Mouse (Mus musculus) heart, adult 2 months (tissue): ENCODE measurements around the gene Gm6096. TPM values are rescaled to one million over a fixed set of nuclear protein-coding genes. Genes with fewer than 3 reads are reported as not detected.

Experiments
- DNase-seq, 2 experiments: peaks; one replicate each; pipeline ENCODE4 v3.0.0; 2021
- H3K27ac ChIP-seq: fragments of 200-600 bp; 2 replicates; pipeline ENCODE4 v1.8.1; 2022
- H3K27me3 ChIP-seq: fragments of 200-500 bp; 2 replicates; pipeline ENCODE4 v1.6.1; 2012; ENCODE audit warnings: mild to moderate bottlenecking, low read length, inconsistent platforms, mixed read lengths; ENCODE audit not compliant: control insufficient read depth, insufficient read depth
- H3K36me3 ChIP-seq: fragments of 200-500 bp; 2 replicates; pipeline ENCODE4 v1.6.1; 2012; ENCODE audit warnings: low read length, inconsistent platforms; ENCODE audit not compliant: control insufficient read depth, insufficient read depth
- H3K4me1 ChIP-seq: fragments of 200-500 bp; 2 replicates; pipeline ENCODE4 v1.6.1; 2011; ENCODE audit warnings: low read length; ENCODE audit not compliant: control insufficient read depth, insufficient read depth
- H3K4me3 ChIP-seq: fragments of 200-600 bp; 2 replicates; pipeline ENCODE4 v1.8.1; 2022
- H3K79me2 ChIP-seq: fragments of 200-500 bp; replicated peaks from 2 replicates; pipeline ENCODE4 v1.6.1; 2012; ENCODE audit warnings: mild to moderate bottlenecking, inconsistent platforms, low read length, moderate library complexity, mixed read lengths; ENCODE audit not compliant: control insufficient read depth, insufficient read depth
- H3K9ac ChIP-seq: fragments of 200-500 bp; 2 replicates; pipeline ENCODE4 v1.6.1; 2012; ENCODE audit warnings: low read depth, mild to moderate bottlenecking, control low read depth, inconsistent platforms, low read length, mixed read lengths
- CTCF ChIP-seq: fragments of 200-600 bp; IDR thresholded peaks from 2 replicates; pipeline ENCODE4 v1.8.1; 2022; ENCODE audit warnings: antibody characterized with exemption, mild to moderate bottlenecking, moderate library complexity
- EP300 ChIP-seq: fragments of 200-500 bp; IDR thresholded peaks from 2 replicates; pipeline ENCODE4 v1.6.1; 2011; ENCODE audit warnings: low read depth, low read length, control low read depth; ENCODE audit not compliant: insufficient read depth
- POLR2A ChIP-seq: fragments of 200-500 bp; IDR thresholded peaks from 2 replicates; pipeline ENCODE4 v1.6.1; 2011; ENCODE audit warnings: mild to moderate bottlenecking, low read depth, low read length, control low read depth; ENCODE audit not compliant: insufficient read depth
- WGBS: fragments of 180-500 bp; shearing (Covaris S2); methylation state at CpG from one replicate; pipeline ENCODE4 v1.1.7; 2018; 5-methylcytosine and 5-hydroxymethylcytosine counted together
- intact Hi-C: fragments of 180-260 bp; cut with DNase I; formaldehyde crosslinking; loops from one replicate; pipeline ENCODE4 v1.15.1; 2025
- polyA plus RNA-seq: library from polyadenylated mRNA; depleted of rRNA; stranded (reverse); fragments of >200 nt; gene quantifications from 2 replicates; pipeline ENCODE4 v1.2.3, GENCODE M21; 2012
- total RNA-seq, 2 experiments: library from RNA; stranded (reverse); gene quantifications; 2 replicates each; pipeline ENCODE4 v1.2.3; 2021

Gene Gm6096
- total and polyA plus RNA-seq, 3 experiments = not detected

- intact Hi-C loops = no loop called here
- no peak for DNase-seq
- 39% methylated on average over 7 of the region's 7 CpGs for WGBS
- Histone ChIP-seq H3K27ac (peak overlapping the region; percentile 99), H3K9ac (peak overlapping the region; percentile 76), H3K4me3 (peak overlapping the region; percentile 73), H3K36me3 (peaks cover 6% of the 10 kb centered on the region), H3K79me2 (no peaks in the 10 kb centered on the region), H3K27me3 (no peaks in the 10 kb centered on the region), H3K4me1 (peaks cover 9% of the 10 kb centered on the region)
- TF ChIP-seq EP300 = no peak
- TF ChIP-seq CTCF = no peak
- no peak for TF ChIP-seq POLR2A
Measured at GRCm38 (mm10) chr7:34232785-34233725, 17.8 kb upstream of the Gm6096 start.

GRCm38 (mm10) chr7:34233909-34234609 is 16.8 kb upstream of the Gm6096 start:
- intact Hi-C loops = no loop called here
- Histone ChIP-seq H3K79me2 (no peaks in the 10 kb centered on the region), H3K4me1 (peaks cover 5% of the 10 kb centered on the region), H3K27me3 (no peaks in the 10 kb centered on the region), H3K36me3 (no peaks in the 10 kb centered on the region), H3K27ac (peak overlapping the region; percentile 99), H3K4me3 (peak overlapping the region; percentile 73), H3K9ac (peak overlapping the region; percentile 76)
- DNase-seq = peak; percentile 99
- WGBS = under 1% methylated on average over 46 of the region's 46 CpGs
- TF ChIP-seq EP300 = peak; percentile 97
- TF ChIP-seq CTCF = no peak
- peak; percentile 85 for TF ChIP-seq POLR2A

GRCm38 (mm10) chr7:34234610-34235561 is 16.0 kb upstream of the Gm6096 start:
- Histone ChIP-seq H3K36me3 (no peaks in the 10 kb centered on the region), H3K4me1 (peaks cover 5% of the 10 kb centered on the region), H3K79me2 (no peaks in the 10 kb centered on the region), H3K27me3 (no peaks in the 10 kb centered on the region), H3K4me3 (peak overlapping the region; percentile 73), H3K27ac (peak overlapping the region; percentile 99), H3K9ac (no peak overlapping the region; the same call in 1 of the 2 replicates)
- TF ChIP-seq EP300 (no peak), CTCF (no peak), POLR2A (no peak)
- WGBS = 2% methylated on average over 17 of the region's 17 CpGs
- no peak for DNase-seq
- intact Hi-C loops = no loop called here

GRCm38 (mm10) chr7:34235602-34236001 is 15.2 kb upstream of the Gm6096 start:
- no peak overlapping the region for H3K9ac ChIP-seq
- H3K4me3 ChIP-seq = no peak overlapping the region
- intact Hi-C loops = no loop called here
- no peaks in the 10 kb centered on the region for H3K36me3 ChIP-seq
- WGBS = 85% methylated on average over 5 of the region's 5 CpGs
- H3K27me3 ChIP-seq = no peaks in the 10 kb centered on the region
- H3K4me1 ChIP-seq = peaks cover 5% of the 10 kb centered on the region
- no peaks in the 10 kb centered on the region for H3K79me2 ChIP-seq
- no peak overlapping the region for H3K27ac ChIP-seq
- DNase-seq = no peak
- TF ChIP-seq POLR2A = no peak
- TF ChIP-seq EP300 = no peak
- no peak for TF ChIP-seq CTCF

GRCm38 (mm10) chr7:34238086-34238485 is 12.8 kb upstream of the Gm6096 start:
- intact Hi-C loops = no loop called here
- H3K4me3 ChIP-seq = no peak overlapping the region
- no peak for TF ChIP-seq CTCF
- TF ChIP-seq POLR2A = no peak
- no peak for TF ChIP-seq EP300
- H3K27ac ChIP-seq = no peak overlapping the region
- no peak for DNase-seq
- 88% methylated on average over 5 of the region's 5 CpGs for WGBS
- H3K36me3 ChIP-seq = no peaks in the 10 kb centered on the region
- H3K4me1 ChIP-seq = peaks cover 4% of the 10 kb centered on the region
- no peaks in the 10 kb centered on the region for H3K79me2 ChIP-seq
- no peaks in the 10 kb centered on the region for H3K27me3 ChIP-seq
- no peak overlapping the region for H3K9ac ChIP-seq
